Mouse (Mus musculus) layer of hippocampus, adult 9-11 months (tissue): ENCODE results near the gene Rnf150.
A peak's percentile ranks its signal among the peaks of the same experiment; 100 is the strongest.

Experiments
- DNase-seq: peaks from one replicate; pipeline ENCODE4 v3.0.0; 2022

Gene Rnf150

GRCm38 (mm10) chr8:82946658-82947057 is 83.5 kb downstream of the Rnf150 start:
- DNase-seq: no peak

GRCm38 (mm10) chr8:82955162-82955754 is 92.1 kb downstream of the Rnf150 start:
- DNase-seq: no peak

GRCm38 (mm10) chr8:82959491-82959890 is 96.3 kb downstream of the Rnf150 start:
- DNase-seq: no peak

- DNase-seq: no peak
These were observed 96.9 kb downstream of the Rnf150 start for GRCm38 (mm10) chr8:82959980-82960610.

- DNase-seq: no peak
These were observed 101.4 kb downstream of the Rnf150 start for GRCm38 (mm10) chr8:82964537-82964936.

- peak; percentile 55 for DNase-seq
These were observed 104.9 kb downstream of the Rnf150 start for GRCm38 (mm10) chr8:82967879-82968678.

DNA sequence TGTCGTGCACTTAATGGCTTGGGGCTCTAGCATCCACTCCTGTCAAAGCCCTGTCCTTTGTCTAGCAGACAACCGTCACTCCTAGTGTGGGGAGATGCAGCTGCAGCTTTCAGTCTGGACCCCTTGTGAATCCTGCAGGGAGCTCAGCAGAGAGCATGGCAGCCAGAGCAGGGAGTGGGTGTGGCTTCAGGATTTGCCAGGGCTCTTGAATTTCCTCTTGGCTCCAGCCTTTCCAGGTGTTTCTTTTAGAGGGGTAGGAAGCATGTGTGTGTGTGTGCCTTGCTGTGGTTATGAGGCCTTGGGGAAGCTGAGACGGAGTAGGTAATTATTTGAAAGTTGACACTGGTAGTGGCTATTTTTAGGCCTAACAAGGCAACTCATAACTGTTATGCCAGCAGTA is 106.8 kb downstream of the Rnf150 start:
- DNase-seq: no peak

GRCm38 (mm10) chr8:82972812-82973211 is 109.7 kb downstream of the Rnf150 start:
- DNase-seq: no peak

DNA sequence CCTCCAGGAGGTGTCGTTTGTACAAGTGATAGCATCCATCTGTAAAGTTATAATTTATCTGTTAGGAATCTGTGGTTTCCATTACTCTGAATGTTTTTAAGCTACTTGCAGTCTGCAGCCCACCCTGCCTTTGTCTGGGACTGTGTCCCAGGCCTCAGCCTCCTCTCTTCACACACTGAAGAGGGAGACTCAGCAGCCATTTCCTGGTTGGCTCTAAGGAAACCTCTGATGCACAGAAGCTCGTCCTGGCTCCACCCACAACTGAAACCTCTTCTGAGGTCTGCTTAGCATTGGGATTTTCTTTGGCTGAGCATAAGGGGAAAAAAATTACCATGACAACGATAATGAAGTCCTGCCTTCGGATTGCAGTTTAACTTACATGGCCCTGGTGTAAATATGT is 110.2 kb downstream of the Rnf150 start:
- peak; percentile 39 for DNase-seq

DNA sequence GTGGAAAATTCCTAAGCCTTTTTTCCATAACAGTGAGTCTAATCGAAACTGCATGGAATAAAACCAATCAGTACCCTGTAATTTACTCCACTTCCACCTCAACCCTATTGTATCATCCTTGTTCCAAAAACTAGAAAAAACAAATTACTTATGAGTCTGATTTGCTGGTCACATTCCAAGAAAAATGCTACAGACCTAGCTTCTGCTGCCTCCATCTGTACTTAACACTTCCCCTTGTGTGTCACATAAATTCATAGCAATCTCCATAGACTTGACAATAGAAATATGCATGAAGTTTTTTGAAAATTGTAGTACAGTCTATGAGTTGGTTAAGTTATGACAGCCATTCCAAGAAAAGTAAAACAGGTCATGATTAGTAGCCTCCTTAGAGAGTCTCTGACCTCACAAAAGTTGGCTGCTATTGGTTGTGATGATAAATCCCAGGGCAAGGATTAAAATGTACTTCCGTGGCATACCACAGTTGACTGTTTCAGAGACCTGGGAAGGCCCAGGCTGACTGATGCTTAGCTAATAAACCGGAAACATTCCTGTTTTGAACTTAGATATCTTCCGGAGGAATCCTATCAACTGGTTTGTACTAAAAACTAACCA is 118.2 kb downstream of the Rnf150 start:
- peak; percentile 26 for DNase-seq

DNA sequence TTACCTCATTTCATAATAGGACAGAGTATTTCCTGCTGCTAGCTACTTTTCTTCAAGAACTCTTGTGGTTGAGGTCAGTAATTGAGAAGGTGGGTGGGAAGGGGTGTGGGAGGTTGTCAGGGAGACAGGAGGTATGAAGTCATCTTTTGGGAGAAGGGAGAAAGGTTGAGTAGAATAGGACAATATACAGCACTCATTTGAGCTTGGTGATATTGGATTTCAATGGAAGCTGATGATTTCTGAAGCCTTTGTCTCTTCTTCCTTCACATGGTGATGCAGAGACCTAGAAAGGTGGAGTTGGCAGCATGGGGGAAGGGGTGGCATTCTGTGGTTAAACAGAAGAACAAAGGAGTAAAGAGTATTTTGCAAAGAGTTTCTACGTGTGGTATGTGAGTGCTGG is 119.7 kb downstream of the Rnf150 start:
- no peak for DNase-seq

- DNase-seq: no peak
These were observed 120.1 kb downstream of the Rnf150 start for GRCm38 (mm10) chr8:82983301-82983700.

GRCm38 (mm10) chr8:82992093-82992492 is 128.9 kb downstream of the Rnf150 start:
- no peak for DNase-seq

GRCm38 (mm10) chr8:82995727-82996438 is 132.7 kb downstream of the Rnf150 start:
- DNase-seq: no peak

- no peak for DNase-seq
These were observed 133.7 kb downstream of the Rnf150 start for GRCm38 (mm10) chr8:82996843-82997242.

- DNase-seq: no peak
These were observed 135.6 kb downstream of the Rnf150 start for GRCm38 (mm10) chr8:82998778-82999177.

DNA sequence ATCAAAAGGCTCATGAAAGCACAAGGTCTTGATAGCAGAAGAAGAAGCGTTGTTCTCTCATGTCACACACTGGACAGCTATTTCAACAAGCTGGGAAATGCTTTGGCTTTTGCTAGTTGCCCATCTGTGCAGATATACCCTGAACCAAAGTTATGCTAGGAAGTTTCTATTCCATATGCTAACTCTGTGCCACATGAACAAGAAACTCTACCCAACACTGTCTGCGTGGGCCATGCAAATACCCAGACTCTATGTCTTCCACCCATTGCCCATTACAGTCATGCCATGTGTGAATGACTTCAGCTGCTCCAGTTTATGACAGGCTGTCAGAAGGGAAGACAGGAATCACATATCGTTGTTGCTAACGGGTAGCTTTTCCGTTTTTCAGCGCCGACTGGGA is 140.0 kb downstream of the Rnf150 start:
- DNase-seq: peak; percentile 15

DNA sequence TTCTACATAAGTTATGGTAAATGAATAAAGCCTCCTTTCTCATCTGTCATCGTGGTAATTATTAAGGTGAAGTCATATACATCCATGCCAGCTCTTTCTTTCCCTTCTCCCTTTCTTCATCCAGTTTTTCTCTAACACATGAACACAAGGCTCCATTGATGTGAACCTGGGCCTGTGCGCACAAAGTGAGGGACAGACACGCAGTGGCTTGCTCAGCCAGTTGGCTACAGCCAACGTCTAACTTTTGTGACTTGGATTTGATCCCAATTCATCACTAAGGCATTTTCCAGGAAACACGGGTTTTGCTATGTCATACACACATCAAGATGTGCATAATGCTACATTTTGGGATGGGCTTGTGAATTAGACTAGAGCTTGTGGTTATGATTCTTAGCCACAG is 146.3 kb downstream of the Rnf150 start:
- no peak for DNase-seq

GRCm38 (mm10) chr8:83011286-83011685 is 148.1 kb downstream of the Rnf150 start:
- DNase-seq: no peak

DNA sequence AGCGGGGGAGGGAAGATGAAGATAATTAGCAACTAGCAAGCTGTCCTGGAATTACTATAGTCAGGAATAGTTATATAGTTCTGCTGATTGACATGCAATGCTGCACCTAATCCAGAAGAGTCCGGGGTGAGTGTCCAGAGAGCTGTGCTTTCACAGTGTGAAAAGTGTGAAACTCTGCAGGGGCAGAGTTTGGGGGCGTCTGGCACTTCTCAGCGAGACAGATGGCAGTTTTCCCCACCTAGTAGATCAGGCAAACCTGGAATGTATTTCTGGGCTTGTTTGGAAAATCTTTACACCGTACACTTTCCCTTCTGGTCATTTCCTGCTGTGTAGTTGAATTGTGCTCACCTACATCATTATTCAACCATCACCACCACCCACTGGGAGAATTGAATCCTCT is 148.6 kb downstream of the Rnf150 start:
- no peak for DNase-seq

GRCm38 (mm10) chr8:83028211-83028610 is 165.1 kb downstream of the Rnf150 start:
- DNase-seq: no peak

GRCm38 (mm10) chr8:83032800-83033199 is 169.6 kb downstream of the Rnf150 start:
- peak; percentile 60 for DNase-seq

GRCm38 (mm10) chr8:83035141-83035540 is 172.0 kb downstream of the Rnf150 start:
- DNase-seq: no peak
